Mouse (Mus musculus): ENCODE data around the gene Tbc1d7. TPM values are rescaled to one million over a fixed set of nuclear protein-coding genes. Genes with fewer than 3 reads are reported as not detected.

Gene Tbc1d7
- polyA plus RNA-seq, 1 experiment from 2014 or later = 16.8 TPM

- peak overlapping the region; percentile 84 for H3K4me2 ChIP-seq
- 23% methylated on average over 14 of the region's 14 CpGs for WGBS (ENCODE audit: insufficient replicate concordance)
- H3K36me3 ChIP-seq = no peaks in the 10 kb centered on the region
- peak overlapping the region; percentile 71 for H3K4me3 ChIP-seq (replicated peaks)
- H3K9me3 ChIP-seq (replicated peaks) = no peaks in the 10 kb centered on the region
- peaks cover 24% of the 10 kb centered on the region for H3K4me1 ChIP-seq (replicated peaks)
- peak overlapping the region; percentile 75 for H3K9ac ChIP-seq
- ATAC-seq (ENCODE audit: low read depth) (no peak), DNase-seq (peak; percentile 34)
- H3K27ac ChIP-seq = peak overlapping the region; percentile 66; the same call in 1 of the 2 replicates
- no peaks in the 10 kb centered on the region for H3K27me3 ChIP-seq
These were observed 874 bp upstream of the Tbc1d7 start for GRCm38 (mm10) chr13:43172036-43172713.

GRCm38 (mm10) chr13:43167721-43168120 lies 3.6 kb downstream of the Tbc1d7 start:
- Histone ChIP-seq H3K27ac (no peak overlapping the region), H3K9ac (no peak overlapping the region), H3K27me3 (no peaks in the 10 kb centered on the region), H3K36me3 (no peaks in the 10 kb centered on the region; the same call in 1 of the 2 replicates), H3K4me2 (no peak overlapping the region), H3K4me3 (replicated peaks) (no peak overlapping the region), H3K9me3 (replicated peaks) (no peaks in the 10 kb centered on the region), H3K4me1 (replicated peaks) (peaks cover 16% of the 10 kb centered on the region)
- no peak for DNase-seq
- WGBS (ENCODE audit: insufficient replicate concordance) = 75% methylated on average over 9 of the region's 9 CpGs
- ATAC-seq (ENCODE audit: low read depth) = no peak

- ATAC-seq (ENCODE audit: low read depth) (no peak), DNase-seq (no peak)
- H3K36me3 ChIP-seq = peaks cover 5% of the 10 kb centered on the region
- H3K4me3 ChIP-seq (replicated peaks) = no peak overlapping the region
- H3K27ac ChIP-seq = no peak overlapping the region
- no peak overlapping the region for H3K4me2 ChIP-seq
- no peak overlapping the region for H3K9ac ChIP-seq
- no peaks in the 10 kb centered on the region for H3K27me3 ChIP-seq
- WGBS (ENCODE audit: insufficient replicate concordance) = 59% methylated on average over 3 of the region's 3 CpGs
- H3K4me1 ChIP-seq (replicated peaks) = no peaks in the 10 kb centered on the region
- H3K9me3 ChIP-seq (replicated peaks) = no peaks in the 10 kb centered on the region
These were observed 11.9 kb downstream of the Tbc1d7 start for GRCm38 (mm10) chr13:43159429-43159828.

GRCm38 (mm10) chr13:43158281-43158680 lies 13.0 kb downstream of the Tbc1d7 start:
- Histone ChIP-seq H3K36me3 (peaks cover 9% of the 10 kb centered on the region), H3K4me2 (no peak overlapping the region), H3K9me3 (replicated peaks) (no peaks in the 10 kb centered on the region), H3K4me3 (replicated peaks) (no peak overlapping the region), H3K4me1 (replicated peaks) (no peaks in the 10 kb centered on the region), H3K27me3 (no peaks in the 10 kb centered on the region), H3K27ac (no peak overlapping the region), H3K9ac (no peak overlapping the region)
- DNase-seq (no peak), ATAC-seq (ENCODE audit: low read depth) (no peak)
- WGBS (ENCODE audit: insufficient replicate concordance) = 74% methylated on average over 5 of the region's 5 CpGs

- no peak overlapping the region for H3K4me2 ChIP-seq
- H3K27me3 ChIP-seq = no peaks in the 10 kb centered on the region
- H3K36me3 ChIP-seq = peaks cover 9% of the 10 kb centered on the region
- H3K4me1 ChIP-seq (replicated peaks) = no peaks in the 10 kb centered on the region
- H3K9me3 ChIP-seq (replicated peaks) = no peaks in the 10 kb centered on the region
- DNase-seq (no peak), ATAC-seq (ENCODE audit: low read depth) (no peak)
- no peak overlapping the region for H3K4me3 ChIP-seq (replicated peaks)
- no peak overlapping the region for H3K9ac ChIP-seq
- H3K27ac ChIP-seq = no peak overlapping the region
- 62% methylated on average over 5 of the region's 5 CpGs for WGBS (ENCODE audit: insufficient replicate concordance)
These were observed 13.9 kb downstream of the Tbc1d7 start for GRCm38 (mm10) chr13:43157370-43157769.

- Histone ChIP-seq H3K36me3 (0 out of 2 replicates have a peak, but pooled peaks cover 4% of the 10 kb centered on the region), H3K27me3 (no peaks in the 10 kb centered on the region), H3K4me2 (no peak overlapping the region), H3K4me1 (replicated peaks) (no peaks in the 10 kb centered on the region), H3K9me3 (replicated peaks) (no peaks in the 10 kb centered on the region), H3K4me3 (replicated peaks) (no peak overlapping the region), H3K27ac (no peak overlapping the region), H3K9ac (no peak overlapping the region)
- ATAC-seq (ENCODE audit: low read depth) (no peak), DNase-seq (no peak)
- 78% methylated on average over 14 of the region's 14 CpGs for WGBS (ENCODE audit: insufficient replicate concordance)
These were observed 19.2 kb downstream of the Tbc1d7 start for GRCm38 (mm10) chr13:43152005-43152520.

GRCm38 (mm10) chr13:43149661-43150060 lies 21.6 kb downstream of the Tbc1d7 start:
- Histone ChIP-seq H3K4me2 (no peak overlapping the region), H3K9ac (no peak overlapping the region), H3K36me3 (0 out of 2 replicates have a peak, but pooled peaks cover 4% of the 10 kb centered on the region), H3K27me3 (no peaks in the 10 kb centered on the region), H3K27ac (no peak overlapping the region), H3K4me1 (replicated peaks) (no peaks in the 10 kb centered on the region), H3K4me3 (replicated peaks) (no peak overlapping the region), H3K9me3 (replicated peaks) (no peaks in the 10 kb centered on the region)
- WGBS (ENCODE audit: insufficient replicate concordance) = 70% methylated on average over 3 of the region's 3 CpGs
- DNase-seq (no peak), ATAC-seq (ENCODE audit: low read depth) (no peak)

- ATAC-seq (ENCODE audit: low read depth) = no peak
- 0 out of 2 replicates have a peak, but pooled peaks cover 2% of the 10 kb centered on the region for H3K36me3 ChIP-seq
- no peak overlapping the region for H3K4me3 ChIP-seq (replicated peaks)
- H3K4me1 ChIP-seq (replicated peaks) = no peaks in the 10 kb centered on the region
- H3K27ac ChIP-seq = no peak overlapping the region
- no peaks in the 10 kb centered on the region for H3K27me3 ChIP-seq
- H3K4me2 ChIP-seq = no peak overlapping the region
- DNase-seq = no peak
- H3K9ac ChIP-seq = no peak overlapping the region
- 53% methylated on average over 4 of the region's 4 CpGs for WGBS (ENCODE audit: insufficient replicate concordance)
- no peaks in the 10 kb centered on the region for H3K9me3 ChIP-seq (replicated peaks)
These were observed 22.6 kb downstream of the Tbc1d7 start for GRCm38 (mm10) chr13:43148692-43149091.

GRCm38 (mm10) chr13:43146515-43147258 lies 24.6 kb downstream of the Tbc1d7 start:
- Histone ChIP-seq H3K9me3 (replicated peaks) (no peaks in the 10 kb centered on the region), H3K9ac (no peak overlapping the region), H3K4me1 (replicated peaks) (no peaks in the 10 kb centered on the region), H3K36me3 (no peaks in the 10 kb centered on the region), H3K27ac (no peak overlapping the region), H3K4me3 (replicated peaks) (no peak overlapping the region), H3K4me2 (no peak overlapping the region), H3K27me3 (no peaks in the 10 kb centered on the region)
- WGBS (ENCODE audit: insufficient replicate concordance) = 64% methylated on average over 8 of the region's 8 CpGs
- no peak for DNase-seq
- no peak for ATAC-seq (ENCODE audit: low read depth)

- Histone ChIP-seq H3K4me1 (replicated peaks) (no peaks in the 10 kb centered on the region), H3K9me3 (replicated peaks) (no peaks in the 10 kb centered on the region), H3K27ac (no peak overlapping the region), H3K4me2 (no peak overlapping the region), H3K4me3 (replicated peaks) (no peak overlapping the region), H3K27me3 (no peaks in the 10 kb centered on the region), H3K36me3 (no peaks in the 10 kb centered on the region), H3K9ac (no peak overlapping the region)
- WGBS (ENCODE audit: insufficient replicate concordance) = 63% methylated on average over 7 of the region's 7 CpGs
- DNase-seq (no peak), ATAC-seq (ENCODE audit: low read depth) (no peak)
These were observed 26.4 kb downstream of the Tbc1d7 start for GRCm38 (mm10) chr13:43144720-43145418.

GRCm38 (mm10) chr13:43134468-43134867 lies 36.8 kb downstream of the Tbc1d7 start:
- H3K9ac ChIP-seq = no peak overlapping the region
- H3K27me3 ChIP-seq = no peaks in the 10 kb centered on the region
- no peaks in the 10 kb centered on the region for H3K36me3 ChIP-seq
- H3K27ac ChIP-seq = no peak overlapping the region
- DNase-seq (no peak), ATAC-seq (ENCODE audit: low read depth) (no peak)
- H3K4me2 ChIP-seq = no peak overlapping the region
- H3K4me3 ChIP-seq (replicated peaks) = no peak overlapping the region
- no peaks in the 10 kb centered on the region for H3K9me3 ChIP-seq (replicated peaks)
- WGBS (ENCODE audit: insufficient replicate concordance) = 47% methylated on average over 4 of the region's 4 CpGs
- no peaks in the 10 kb centered on the region for H3K4me1 ChIP-seq (replicated peaks)
